Mouse (Mus musculus) lung, embryonic 16.5 days (tissue): ENCODE results near the gene Jph3. TPM values are rescaled to one million over a fixed set of nuclear protein-coding genes. Genes with fewer than 3 reads are reported as not detected.

Source experiments
- ATAC-seq: fragments of 200-750 bp; cut with Nextera tagmentation; 2 replicates; pipeline ENCODE4 v1.8.0; 2017; ENCODE audit warnings: low read depth, mild to moderate bottlenecking, moderate library complexity
- H3K27ac ChIP-seq: fragments of 300-500 bp; sonication (generic); 2 replicates; pipeline ENCODE4 v1.5.1; 2014; ENCODE audit warnings: mild to moderate bottlenecking, control low read depth, low read length
- H3K27me3 ChIP-seq: fragments of 300-500 bp; sonication (generic); 2 replicates; pipeline ENCODE4 v1.6.1; 2014; ENCODE audit warnings: low read depth, low read length, mixed read lengths; ENCODE audit not compliant: control insufficient read depth, insufficient read depth
- H3K36me3 ChIP-seq: fragments of 300-500 bp; sonication (generic); 2 replicates; pipeline ENCODE4 v1.6.1; 2014; ENCODE audit warnings: low read length; ENCODE audit not compliant: control insufficient read depth, insufficient read depth
- H3K4me1 ChIP-seq: fragments of 300-500 bp; sonication (generic); replicated peaks from 2 replicates; pipeline ENCODE4 v1.6.1; 2014; ENCODE audit warnings: low read length, mixed read lengths; ENCODE audit not compliant: control insufficient read depth, insufficient read depth
- H3K4me2 ChIP-seq: fragments of 300-500 bp; sonication (generic); 2 replicates; pipeline ENCODE4 v1.6.1; 2014; ENCODE audit warnings: low read depth, low read length, control low read depth
- H3K4me3 ChIP-seq: fragments of 300-500 bp; sonication (generic); 2 replicates; pipeline ENCODE4 v1.5.1; 2014; ENCODE audit warnings: mild to moderate bottlenecking, low read length, control low read depth
- H3K9ac ChIP-seq: fragments of 300-500 bp; sonication (generic); 2 replicates; pipeline ENCODE4 v1.6.1; 2014; ENCODE audit warnings: low read length, control low read depth
- H3K9me3 ChIP-seq: fragments of 300-500 bp; sonication (generic); 2 replicates; pipeline ENCODE4 v1.6.1; 2016; ENCODE audit warnings: low read length; ENCODE audit not compliant: control insufficient read depth
- WGBS: fragments of 180-500 bp; shearing (Covaris S2); extraction: QIAGEN DNeasy Blood & Tissue Kit; methylation state at CpG from one replicate; pipeline ENCODE4 v1.1.7; 2014; 5-methylcytosine and 5-hydroxymethylcytosine counted together
- polyA plus RNA-seq: library from polyadenylated mRNA; unstranded; fragments of >200 nt; fragmentation: Nextera tagmentation; extraction: Ambion mirVana; gene quantifications from 2 replicates; pipeline ENCODE4 v1.2.1, GENCODE M21; 2015

Jph3 gene
- 0.38 and 0.50 TPM in 2 replicates for polyA plus RNA-seq

DNA sequence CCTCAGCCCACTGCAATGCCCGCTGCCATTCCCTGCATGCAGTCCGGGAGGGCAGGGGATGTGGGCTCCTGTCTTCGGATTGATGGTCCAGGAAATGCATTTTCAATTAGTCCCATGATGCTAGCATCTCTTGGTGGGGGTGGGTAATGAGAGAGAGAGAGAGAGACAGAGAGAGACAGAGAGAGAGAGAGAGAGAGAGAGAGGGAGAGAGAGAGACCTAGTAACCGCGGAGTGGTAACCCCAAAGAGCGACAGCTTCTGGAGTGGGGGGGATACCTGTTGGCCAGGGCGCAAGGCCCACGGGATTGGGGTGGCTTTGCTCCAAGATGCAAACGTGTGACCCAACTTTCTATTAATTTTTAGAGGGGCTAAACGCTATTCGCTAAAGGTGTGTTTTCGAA, at the start of gene Jph3:
Jph3 (plus strand) TSS at position 301 of the 400 bp plus-strand sequence.
- Histone ChIP-seq H3K4me2 (peak within 1 kb of the TSS; percentile 83), H3K9me3 (peaks cover 6% of the 10 kb centered on the region), H3K4me3 (peak within 1 kb of the TSS; percentile 51), H3K27me3 (peaks cover 55% of the 10 kb centered on the region), H3K4me1 (peaks cover 3% of the 10 kb centered on the region; the same call in 1 of the 2 replicates), H3K27ac (no peak within 1 kb of the TSS), H3K9ac (no peak within 1 kb of the TSS), H3K36me3 (no peaks in the 10 kb centered on the region)
- 8% methylated on average over 12 of the region's 12 CpGs for WGBS
- ATAC-seq: no peak

DNA sequence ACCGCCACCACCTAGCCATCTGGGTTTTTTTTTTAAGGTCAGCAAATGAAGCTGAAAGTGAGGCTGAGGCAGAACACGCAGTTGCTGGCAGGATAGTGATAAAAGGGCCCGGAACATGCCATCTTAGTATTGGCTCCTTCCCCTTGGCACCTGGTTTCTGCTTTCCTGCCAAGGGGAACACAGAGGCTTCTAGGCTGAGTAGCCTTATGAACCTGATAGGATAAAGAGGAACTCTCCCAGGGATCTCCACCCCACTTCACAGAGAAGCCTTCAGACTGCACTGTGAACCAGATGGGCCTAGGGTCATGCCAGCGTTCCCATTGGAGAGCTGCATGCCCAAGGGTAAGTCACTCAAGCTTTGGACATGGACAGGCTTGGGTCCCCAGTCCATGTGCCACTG, 48.5 kb upstream of the Jph3 start:
- H3K27me3 ChIP-seq: no peaks in the 10 kb centered on the region
- WGBS: 79% methylated on average over 4 of the region's 4 CpGs
- H3K9me3 ChIP-seq: no peaks in the 10 kb centered on the region
- no peak overlapping the region for H3K27ac ChIP-seq
- H3K36me3 ChIP-seq: no peaks in the 10 kb centered on the region
- H3K4me3 ChIP-seq: no peak overlapping the region
- no peaks in the 10 kb centered on the region for H3K4me1 ChIP-seq
- H3K4me2 ChIP-seq: no peak overlapping the region
- H3K9ac ChIP-seq: no peak overlapping the region
- no peak for ATAC-seq

GRCm38 (mm10) chr8:121681457-121681856, 48.0 kb upstream of the Jph3 start:
- WGBS: 49% methylated on average over 10 of the region's 10 CpGs
- H3K36me3 ChIP-seq: no peaks in the 10 kb centered on the region
- ATAC-seq: no peak
- H3K4me1 ChIP-seq: no peaks in the 10 kb centered on the region
- H3K9me3 ChIP-seq: no peaks in the 10 kb centered on the region
- H3K27ac ChIP-seq: no peak overlapping the region
- H3K9ac ChIP-seq: no peak overlapping the region
- no peak overlapping the region for H3K4me2 ChIP-seq
- no peak overlapping the region for H3K4me3 ChIP-seq
- H3K27me3 ChIP-seq: no peaks in the 10 kb centered on the region

- no peak overlapping the region for H3K4me3 ChIP-seq
- H3K4me2 ChIP-seq: no peak overlapping the region
- H3K9ac ChIP-seq: no peak overlapping the region
- WGBS: 58% methylated on average over 10 of the region's 10 CpGs
- ATAC-seq: no peak
- peaks cover 3% of the 10 kb centered on the region; the same call in 1 of the 2 replicates for H3K4me1 ChIP-seq
- H3K27ac ChIP-seq: no peak overlapping the region
- H3K27me3 ChIP-seq: no peaks in the 10 kb centered on the region
- no peaks in the 10 kb centered on the region for H3K36me3 ChIP-seq
- no peaks in the 10 kb centered on the region for H3K9me3 ChIP-seq
These were observed 46.2 kb upstream of the Jph3 start for GRCm38 (mm10) chr8:121683083-121683832.

DNA sequence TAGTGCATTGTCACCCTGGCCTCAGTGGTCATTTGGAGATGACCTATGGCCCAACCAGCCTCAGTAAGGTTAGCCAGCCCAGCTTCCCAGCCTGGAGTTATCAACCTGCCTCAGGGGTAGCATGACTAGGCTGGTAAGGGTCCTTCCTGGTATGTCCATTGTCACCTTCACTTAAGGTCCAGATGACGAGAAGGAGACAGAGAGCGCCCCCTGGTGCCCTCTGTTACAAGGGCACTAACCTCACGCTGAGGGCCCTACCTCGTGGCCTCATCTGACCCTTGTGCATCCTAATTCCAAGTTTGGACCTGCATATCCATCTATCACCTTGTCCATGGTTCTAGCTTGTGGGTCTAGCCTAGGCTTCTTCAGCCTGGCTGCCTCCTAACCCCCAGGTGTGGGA, 44.0 kb upstream of the Jph3 start:
- Histone ChIP-seq H3K27ac (no peak overlapping the region), H3K4me2 (no peak overlapping the region), H3K9ac (no peak overlapping the region), H3K9me3 (no peaks in the 10 kb centered on the region), H3K27me3 (no peaks in the 10 kb centered on the region), H3K4me1 (peaks cover 3% of the 10 kb centered on the region; the same call in 1 of the 2 replicates), H3K4me3 (no peak overlapping the region), H3K36me3 (no peaks in the 10 kb centered on the region)
- ATAC-seq: peak; percentile 56
- WGBS: 9% methylated on average over 4 of the region's 4 CpGs

- no peaks in the 10 kb centered on the region for H3K9me3 ChIP-seq
- H3K9ac ChIP-seq: no peak overlapping the region
- no peak overlapping the region for H3K4me2 ChIP-seq
- 52% methylated on average over 14 of the region's 14 CpGs for WGBS
- peaks cover 3% of the 10 kb centered on the region; the same call in 1 of the 2 replicates for H3K4me1 ChIP-seq
- no peaks in the 10 kb centered on the region for H3K36me3 ChIP-seq
- no peak overlapping the region for H3K4me3 ChIP-seq
- no peaks in the 10 kb centered on the region for H3K27me3 ChIP-seq
- H3K27ac ChIP-seq: no peak overlapping the region
- no peak for ATAC-seq
These were observed 41.8 kb upstream of the Jph3 start for GRCm38 (mm10) chr8:121687455-121688161.

GRCm38 (mm10) chr8:121688496-121688895, 40.9 kb upstream of the Jph3 start:
- WGBS: 37% methylated on average over 5 of the region's 5 CpGs
- no peak overlapping the region for H3K4me2 ChIP-seq
- no peak overlapping the region for H3K27ac ChIP-seq
- peaks cover 3% of the 10 kb centered on the region; the same call in 1 of the 2 replicates for H3K4me1 ChIP-seq
- no peaks in the 10 kb centered on the region for H3K27me3 ChIP-seq
- no peaks in the 10 kb centered on the region for H3K9me3 ChIP-seq
- no peaks in the 10 kb centered on the region for H3K36me3 ChIP-seq
- ATAC-seq: no peak
- no peak overlapping the region for H3K9ac ChIP-seq
- no peak overlapping the region for H3K4me3 ChIP-seq

GRCm38 (mm10) chr8:121694453-121694852, 35.0 kb upstream of the Jph3 start:
- H3K4me2 ChIP-seq: no peak overlapping the region
- no peaks in the 10 kb centered on the region for H3K9me3 ChIP-seq
- no peak overlapping the region for H3K4me3 ChIP-seq
- ATAC-seq: no peak
- no peaks in the 10 kb centered on the region for H3K27me3 ChIP-seq
- no peak overlapping the region for H3K9ac ChIP-seq
- 0 out of 2 replicates have a peak, but pooled peaks cover 3% of the 10 kb centered on the region for H3K4me1 ChIP-seq
- no peaks in the 10 kb centered on the region for H3K36me3 ChIP-seq
- no peak overlapping the region for H3K27ac ChIP-seq
- 50% methylated on average over 4 of the region's 4 CpGs for WGBS

DNA sequence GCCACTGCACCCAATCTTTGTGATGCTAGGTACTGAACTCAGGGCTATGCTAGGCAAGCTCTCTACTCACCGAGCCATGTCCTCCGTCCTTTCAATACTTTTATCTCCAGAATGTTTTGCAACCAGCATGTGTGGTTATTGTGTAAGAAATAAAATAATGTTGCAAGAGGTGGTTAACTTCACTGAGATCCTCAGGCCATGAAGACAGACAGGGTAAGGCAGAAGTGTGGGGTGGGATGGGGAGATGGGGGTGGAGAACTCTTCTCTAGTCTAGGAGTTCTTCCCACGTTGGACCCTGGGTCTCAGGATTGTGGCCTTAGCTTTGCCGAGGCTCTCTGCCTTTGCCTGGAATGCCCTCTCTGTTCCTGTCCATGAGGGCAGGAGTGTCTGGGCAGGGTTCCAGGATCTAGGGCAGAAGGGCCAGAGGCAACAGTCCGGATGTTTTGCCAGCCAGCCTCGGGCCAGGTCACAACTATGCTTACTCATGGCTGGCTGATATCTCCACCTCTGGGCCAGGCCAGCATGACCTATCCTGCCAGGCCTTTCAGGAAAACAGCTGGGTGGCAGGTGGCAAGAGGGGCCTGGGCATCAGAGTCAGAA, 33.7 kb upstream of the Jph3 start:
- Histone ChIP-seq H3K9ac (no peak overlapping the region), H3K36me3 (no peaks in the 10 kb centered on the region), H3K4me1 (0 out of 2 replicates have a peak, but pooled peaks cover 3% of the 10 kb centered on the region), H3K27me3 (no peaks in the 10 kb centered on the region), H3K4me3 (no peak overlapping the region), H3K9me3 (no peaks in the 10 kb centered on the region), H3K27ac (no peak overlapping the region), H3K4me2 (no peak overlapping the region)
- ATAC-seq: no peak
- WGBS: 45% methylated on average over 6 of the region's 6 CpGs
